Mouse (Mus musculus) T-helper 2 cell (primary cell): ENCODE measurements at regions not wholly inside any gene's neighbourhood (a gene's known extent, or its start where the extent isn't known, plus 50 kb on each side); places are given as distances from the start of the nearest gene placed in this dataset.

Source experiments
- in situ Hi-C: fragments of 300-600 bp; cut with MboI, MseI; formaldehyde crosslinking; loops from one replicate; pipeline ENCODE4 v1.15.1; 2025; ENCODE audit warnings: high pct_unique_total_duplicates

DNA sequence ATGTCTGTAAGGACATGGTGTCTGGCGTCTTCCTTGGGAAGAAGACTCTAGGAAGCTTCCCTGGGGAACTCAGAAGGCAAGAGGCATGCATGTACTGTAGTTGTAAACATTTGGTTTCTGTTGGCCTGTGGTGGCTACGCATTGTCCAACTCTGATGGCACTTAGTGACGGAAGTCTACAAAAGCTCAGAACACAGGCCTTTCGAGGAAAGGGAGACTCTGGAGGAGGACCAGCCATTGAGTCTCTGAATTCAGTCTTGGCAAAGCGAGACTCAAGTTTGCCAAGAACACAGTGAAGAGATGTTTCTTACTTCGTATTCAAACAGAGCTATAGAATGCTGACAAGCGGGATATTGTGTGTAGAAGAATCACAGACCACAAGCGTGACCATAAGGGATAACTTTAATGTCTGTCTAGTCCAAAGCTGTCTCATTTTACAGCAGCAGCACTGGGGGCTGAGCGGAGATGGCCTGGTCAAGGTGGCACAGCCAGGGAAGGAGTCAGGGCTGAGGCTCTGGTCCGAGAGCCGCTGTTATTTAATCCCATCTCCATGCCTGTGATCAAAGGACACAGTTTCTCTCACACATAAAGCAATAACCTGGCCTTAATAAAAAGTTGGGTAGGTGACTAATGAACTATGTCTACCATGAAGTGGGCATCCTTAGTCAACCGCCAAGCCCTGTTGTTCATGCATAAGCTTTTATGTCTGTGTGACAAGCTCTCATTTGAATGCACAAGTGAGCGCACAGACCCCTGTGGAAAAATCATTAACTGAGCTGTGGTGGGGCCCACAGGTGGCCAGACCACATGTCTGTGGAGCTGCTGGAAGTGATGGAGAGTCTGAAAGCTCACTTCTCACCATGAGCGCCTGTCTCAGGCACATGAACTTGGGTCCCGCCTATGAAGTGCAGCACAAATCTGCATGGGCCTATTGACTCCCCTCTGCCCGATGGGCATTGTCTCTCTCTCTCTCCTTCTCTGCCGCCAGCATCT, 239.4 kb upstream of the Sall1 start:
- in situ Hi-C loops, result no loop called here

DNA sequence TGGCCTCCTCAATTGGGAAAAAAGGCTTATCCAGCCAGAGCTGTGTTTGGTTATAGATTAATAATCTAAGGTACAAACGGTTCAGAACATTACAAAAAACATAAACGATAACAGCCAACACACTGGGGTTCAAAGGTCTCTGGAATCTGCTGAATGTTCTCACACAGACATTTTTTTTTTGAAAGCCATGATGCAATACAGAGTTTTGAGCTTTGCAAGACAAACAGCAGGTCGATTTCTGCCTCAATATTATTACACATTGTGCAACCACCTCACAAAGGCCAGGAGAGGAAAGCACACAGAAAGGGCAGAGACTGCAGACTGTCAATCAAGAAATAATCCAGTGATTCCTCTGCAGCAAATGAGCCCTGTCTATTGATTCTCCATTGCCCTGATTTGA, 235.9 kb upstream of the Sall1 start:
- in situ Hi-C loops, result no loop called here

DNA sequence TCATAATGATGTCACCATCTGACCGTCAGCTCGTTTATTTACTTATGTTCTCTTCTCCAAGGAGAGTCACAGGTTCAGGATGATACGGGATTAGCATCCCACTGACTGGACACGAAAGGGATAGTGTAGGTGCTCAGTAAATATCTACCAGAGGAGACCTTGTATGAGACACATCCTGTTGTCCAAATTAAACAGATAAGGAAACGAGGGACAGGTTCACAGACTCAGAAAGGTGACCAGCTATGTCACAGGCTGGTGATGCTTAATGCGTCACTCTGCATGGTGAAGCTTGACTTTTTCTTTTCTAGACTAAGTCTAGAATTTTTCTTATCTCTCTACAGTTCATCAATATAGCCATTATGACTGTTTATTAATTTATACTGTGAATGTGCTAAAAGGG, 235.2 kb upstream of the Sall1 start:
- in situ Hi-C loops, result no loop called here

GRCm38 (mm10) chr8:89273276-89273675, 229.3 kb upstream of the Sall1 start:
- in situ Hi-C loops, result no loop called here

GRCm38 (mm10) chr8:89272381-89272815, 228.4 kb upstream of the Sall1 start:
- in situ Hi-C loops, result no loop called here

DNA sequence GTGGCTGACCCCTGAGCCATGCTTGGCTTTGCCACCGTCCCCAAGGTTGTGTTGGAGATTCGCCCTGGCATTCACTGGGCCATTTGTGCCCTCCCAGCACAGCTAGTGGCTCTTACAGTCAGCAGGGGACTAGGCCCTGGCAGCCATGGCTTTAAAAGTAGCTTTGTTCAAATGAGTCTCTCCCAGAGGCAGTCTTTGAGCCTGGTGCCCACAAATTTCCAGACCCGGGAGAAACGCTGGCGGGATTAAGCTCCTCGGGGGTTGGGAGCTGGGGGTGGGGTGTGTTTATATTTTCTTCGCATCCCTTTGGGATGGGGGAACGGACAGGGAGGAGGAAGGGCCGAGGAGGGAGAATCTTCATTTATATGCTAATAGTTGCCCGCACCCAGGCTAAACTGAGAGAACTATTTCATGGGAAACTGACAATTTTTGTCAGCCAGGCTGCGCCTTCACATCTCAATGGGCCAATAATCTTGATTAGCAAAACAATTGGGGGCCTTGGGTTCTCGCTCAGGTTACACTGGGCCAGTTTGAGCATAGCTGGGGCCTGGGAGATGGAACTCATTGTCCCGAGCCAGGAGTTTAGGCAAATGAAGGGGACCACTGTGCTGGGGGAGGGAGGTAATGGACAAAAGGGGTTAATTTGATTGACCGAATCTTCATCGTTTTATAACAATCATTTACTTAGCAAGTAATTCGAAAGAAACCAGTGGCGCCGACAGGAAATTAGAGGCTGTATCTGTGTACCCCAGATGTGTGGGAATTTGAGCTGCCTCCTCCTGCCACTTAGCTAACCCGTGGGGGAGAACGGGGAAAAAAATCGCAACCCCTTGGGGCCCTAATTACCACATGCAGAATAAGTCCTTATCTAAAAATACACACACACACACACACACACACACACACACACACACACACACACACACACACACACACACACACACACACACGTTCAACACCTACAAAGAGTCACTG, 227.7 kb upstream of the Sall1 start:
- in situ Hi-C loops, result no loop called here

DNA sequence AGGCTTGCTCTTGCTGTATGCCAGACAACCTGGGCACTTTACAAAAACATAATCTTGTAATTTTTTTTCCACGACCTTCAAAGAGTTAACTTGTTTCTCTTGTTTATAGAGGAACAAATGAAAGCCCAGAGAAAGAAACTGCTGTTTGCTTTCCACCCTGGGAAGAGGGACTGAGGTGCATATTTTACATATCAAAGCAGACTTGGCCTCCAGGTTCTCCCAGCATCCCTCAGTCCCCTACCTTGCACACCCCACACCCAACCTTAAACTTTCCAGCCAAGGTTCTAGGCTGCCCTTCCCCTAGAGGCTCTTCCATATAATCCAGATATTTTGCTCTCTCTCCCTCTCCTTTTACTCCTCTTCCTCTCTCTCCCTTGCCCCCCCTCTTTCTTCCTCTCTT, 226.0 kb upstream of the Sall1 start:
- in situ Hi-C loops, result no loop called here

GRCm38 (mm10) chr8:89261163-89261812, 217.3 kb upstream of the Sall1 start:
- in situ Hi-C loops, result loop anchor here (5.0 kb wide), 1 partner anchor 461 kb away; no protein-coding TSS in a partner anchor

DNA sequence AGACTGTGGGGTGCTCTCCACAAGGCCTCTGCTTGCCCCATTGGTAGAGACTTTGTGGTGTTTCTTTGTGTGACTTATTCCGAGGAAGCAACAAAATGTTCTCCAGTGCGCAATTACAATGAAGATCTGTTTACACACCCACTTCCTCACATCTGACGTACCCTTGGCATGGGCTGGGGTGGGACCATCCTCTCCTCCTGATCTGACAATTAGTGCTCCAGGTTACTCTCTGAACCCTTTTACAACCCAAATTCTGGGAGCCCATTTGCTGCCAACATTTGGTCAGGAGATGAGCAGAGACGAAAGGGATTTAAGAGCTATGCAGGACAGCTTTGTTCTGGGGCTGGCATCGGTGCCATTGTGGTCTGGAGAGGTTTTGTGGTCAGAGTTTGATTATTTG, 215.9 kb upstream of the Sall1 start:
- in situ Hi-C loops, result loop anchor here (5.0 kb wide), 1 partner anchor 462 kb away; no protein-coding TSS in a partner anchor

GRCm38 (mm10) chr8:89246342-89246741, 202.4 kb upstream of the Sall1 start:
- in situ Hi-C loops, result no loop called here

- in situ Hi-C loops, result no loop called here
Observed at GRCm38 (mm10) chr8:89245131-89245751, 201.3 kb upstream of the Sall1 start.

DNA sequence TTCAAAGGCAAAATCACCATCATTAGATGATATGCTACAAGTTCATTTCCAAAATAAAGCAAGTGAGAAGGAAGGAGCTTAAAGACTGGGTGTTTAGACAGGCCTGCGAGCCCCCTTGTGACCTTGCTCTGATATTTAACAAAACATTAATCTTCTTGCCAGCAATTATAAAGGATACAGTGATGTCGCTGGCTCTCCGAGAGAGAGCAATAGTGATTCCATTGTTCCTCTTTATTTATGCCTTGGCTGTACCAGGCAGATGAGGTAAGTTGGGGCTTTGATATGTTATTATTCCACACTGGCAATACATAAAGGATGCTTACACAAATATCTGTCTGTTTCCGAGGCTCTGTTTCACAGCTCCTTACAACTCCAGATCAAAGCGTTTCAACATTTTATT, 197.7 kb upstream of the Sall1 start:
- in situ Hi-C loops, result no loop called here

DNA sequence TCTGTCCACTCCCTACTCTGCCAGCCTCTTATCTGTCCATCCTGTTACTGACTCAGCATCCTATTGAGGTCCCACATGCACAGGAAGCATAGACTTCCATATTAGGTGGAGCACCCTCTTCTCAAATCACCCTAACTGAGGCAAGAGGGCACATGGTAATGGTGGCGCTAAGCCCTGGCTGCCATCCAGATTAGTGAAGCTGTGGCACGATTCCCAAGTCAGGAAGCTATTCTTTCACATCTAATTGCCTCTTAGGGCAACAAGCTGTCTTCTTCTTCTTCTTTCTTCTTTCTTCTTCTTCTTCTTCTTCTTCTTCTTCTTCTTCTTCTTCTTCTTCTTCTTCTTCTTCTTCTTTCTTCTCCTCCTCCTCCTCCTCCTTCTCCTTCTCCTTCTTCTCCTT, 195.7 kb upstream of the Sall1 start:
- in situ Hi-C loops, result no loop called here

DNA sequence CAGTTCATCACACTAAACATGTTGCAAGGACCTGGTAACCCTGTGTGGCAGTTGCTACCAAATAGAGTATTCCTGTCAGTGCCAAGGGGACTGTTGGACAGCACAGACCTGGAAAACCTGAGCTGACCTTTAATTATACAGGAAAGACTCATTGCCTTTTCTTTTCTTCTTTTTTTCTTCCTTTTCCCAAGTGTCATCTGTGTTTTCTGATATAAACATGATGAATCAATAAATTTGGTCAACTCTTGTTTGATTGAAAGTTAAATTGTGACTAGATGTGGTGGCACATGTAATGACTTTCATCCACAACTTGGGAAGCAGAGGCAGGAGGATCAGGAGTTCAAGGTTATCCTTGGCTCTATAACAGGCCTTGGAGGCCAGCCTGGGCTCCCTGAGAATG, 190.1 kb upstream of the Sall1 start:
- in situ Hi-C loops, result no loop called here

- in situ Hi-C loops, result no loop called here
Observed at GRCm38 (mm10) chr8:89232318-89232717, 188.4 kb upstream of the Sall1 start.

DNA sequence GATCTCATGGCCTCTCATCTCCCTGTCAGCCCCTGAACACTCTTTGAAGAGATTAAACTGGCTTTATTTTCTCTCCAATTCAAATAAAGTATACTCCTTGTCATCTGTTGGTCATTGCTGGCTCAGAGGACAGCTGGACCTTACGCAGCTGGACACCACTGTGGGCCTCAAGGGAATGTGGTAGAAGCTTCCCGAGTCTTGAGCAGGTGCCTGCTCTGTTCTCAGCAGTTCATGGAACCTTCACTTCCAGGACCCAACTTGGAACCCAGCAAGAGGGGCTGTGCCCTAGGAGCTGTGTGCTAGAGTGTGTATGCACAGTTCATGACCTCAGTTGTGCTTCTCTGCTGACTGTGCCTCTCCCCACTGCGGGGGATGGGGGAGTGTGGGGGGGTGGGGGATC, 185.2 kb upstream of the Sall1 start:
- in situ Hi-C loops, result no loop called here

- in situ Hi-C loops, result no loop called here
Observed at GRCm38 (mm10) chr8:89220870-89221269, 176.9 kb upstream of the Sall1 start.

DNA sequence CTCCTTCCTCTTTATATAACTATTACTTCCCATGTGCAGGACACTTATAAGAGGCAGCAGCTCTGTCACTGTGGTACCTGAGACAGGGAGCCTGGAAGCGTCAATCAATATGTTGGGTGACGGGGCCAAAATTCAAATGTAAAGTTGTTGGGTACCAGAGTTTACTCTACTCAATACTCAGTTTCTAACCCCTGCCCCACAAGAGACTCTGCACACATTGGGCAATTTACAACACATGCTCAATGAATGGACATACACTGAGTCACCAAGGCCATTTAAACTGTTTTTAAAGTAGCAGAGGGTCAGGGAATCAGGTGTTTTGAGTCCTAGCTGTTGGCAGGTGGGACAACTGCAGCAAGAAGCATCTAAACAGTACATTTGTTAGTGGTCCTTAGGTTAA, 176.4 kb upstream of the Sall1 start:
- in situ Hi-C loops, result no loop called here

DNA sequence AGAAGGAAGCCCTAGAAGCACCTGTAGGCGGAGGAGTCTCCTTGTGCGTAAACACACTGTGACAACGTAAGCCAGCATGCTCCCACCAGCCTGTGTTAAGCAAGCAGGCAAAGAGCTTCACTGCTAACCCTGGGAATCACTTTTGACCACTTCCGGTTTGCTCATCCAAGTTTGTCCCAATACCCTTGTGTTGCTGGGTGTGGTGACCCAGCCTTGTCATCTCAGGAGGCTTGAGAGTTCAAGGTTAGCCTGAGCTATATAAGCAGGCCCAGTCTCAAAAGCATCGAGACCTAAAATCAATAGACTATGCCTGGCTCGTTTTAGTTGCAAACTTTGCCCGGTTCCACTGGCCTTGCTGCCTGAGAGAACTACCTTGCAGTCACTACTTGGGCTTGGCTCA, 175.2 kb upstream of the Sall1 start:
- in situ Hi-C loops, result no loop called here

DNA sequence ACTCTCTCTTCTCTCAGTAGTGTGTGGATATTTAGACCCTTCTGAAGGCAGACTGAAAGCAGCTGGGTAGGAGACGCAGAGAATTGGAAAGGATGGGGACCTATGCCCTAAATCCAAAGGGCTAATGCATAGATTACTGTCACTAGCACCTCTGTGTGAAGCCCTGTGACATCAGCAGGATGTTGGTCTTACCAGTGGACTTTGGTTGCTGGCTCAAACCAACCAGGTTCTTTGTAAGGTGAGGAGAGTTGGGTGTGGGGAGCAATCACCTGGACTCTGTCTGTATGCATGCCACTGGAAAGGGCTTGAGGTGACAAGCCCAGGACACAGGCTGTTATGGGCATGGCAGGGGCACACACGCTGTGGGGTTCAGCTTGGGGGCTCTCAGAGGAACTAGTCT, 173.7 kb upstream of the Sall1 start:
- in situ Hi-C loops, result no loop called here

DNA sequence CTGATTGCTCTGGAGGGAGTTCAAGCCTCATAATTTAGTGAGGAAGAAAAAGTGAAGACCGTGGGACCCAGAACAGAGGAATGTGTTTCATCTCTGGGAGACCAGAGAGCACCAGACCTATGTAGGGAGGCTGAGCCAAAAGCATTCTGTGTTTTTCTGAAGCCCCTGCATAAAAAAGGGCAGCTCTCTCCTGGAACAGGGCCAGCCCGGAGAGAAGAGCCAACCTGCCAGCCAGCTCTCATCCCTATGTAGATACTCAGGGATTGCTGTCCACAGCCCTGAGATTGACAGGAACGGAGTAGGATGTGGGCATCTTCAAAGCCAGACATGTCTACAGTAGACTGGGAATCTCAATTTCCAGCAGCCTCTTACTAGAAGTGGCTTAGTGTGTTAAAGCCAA, 168.0 kb upstream of the Sall1 start:
- in situ Hi-C loops, result no loop called here
